Mouse (Mus musculus) adrenal gland, adult 8-10 months (tissue): ENCODE data around the gene Esr2. TPM values are rescaled to one million over a fixed set of nuclear protein-coding genes. Genes with fewer than 3 reads are reported as not detected.
"Not testable (repeated sequence)": the region's sequence is repeated elsewhere in the genome, so short reads cannot be mapped to it uniquely, and the experiment has no call there.

ENCODE experiments used
- DNase-seq: peaks from one replicate; pipeline ENCODE4 v3.0.0; 2022
- total RNA-seq, 4 experiments: library from RNA; stranded (reverse); gene quantifications; 2 replicates each; pipeline ENCODE4 v1.2.4; 2022

Gene Esr2
- total RNA-seq, 4 experiments from 2014 or later: 0.11 to 0.75 (median 0.45) TPM; not detected in 1

- not testable (repeated sequence) for DNase-seq
These were observed 24.7 kb downstream of the Esr2 start for GRCm38 (mm10) chr12:76152389-76152788.

- DNase-seq: no peak
These were observed 40.4 kb downstream of the Esr2 start for GRCm38 (mm10) chr12:76136701-76137100.

- not testable (repeated sequence) for DNase-seq
These were observed 44.0 kb downstream of the Esr2 start for GRCm38 (mm10) chr12:76133081-76133480.

- no peak for DNase-seq
These were observed 44.5 kb downstream of the Esr2 start for GRCm38 (mm10) chr12:76132591-76132990.

- no peak for DNase-seq
These were observed 46.2 kb downstream of the Esr2 start for GRCm38 (mm10) chr12:76130891-76131290.

- no peak for DNase-seq
These were observed 46.8 kb downstream of the Esr2 start for GRCm38 (mm10) chr12:76130281-76130680.

GRCm38 (mm10) chr12:76128831-76129230, 48.2 kb downstream of the Esr2 start:
- DNase-seq: no peak

- no peak for DNase-seq
These were observed 48.8 kb downstream of the Esr2 start for GRCm38 (mm10) chr12:76128306-76128705.

- no peak for DNase-seq
These were observed 53.8 kb downstream of the Esr2 start for GRCm38 (mm10) chr12:76123223-76123622.

GRCm38 (mm10) chr12:76117632-76118153, 59.4 kb downstream of the Esr2 start:
- DNase-seq: peak; percentile 46

- DNase-seq: no peak
These were observed 60.5 kb downstream of the Esr2 start for GRCm38 (mm10) chr12:76116577-76116976.

GRCm38 (mm10) chr12:76111046-76111445, 66.0 kb downstream of the Esr2 start:
- no peak for DNase-seq

- DNase-seq: no peak
These were observed 67.2 kb downstream of the Esr2 start for GRCm38 (mm10) chr12:76109646-76110405.

GRCm38 (mm10) chr12:76104596-76105351, 72.3 kb downstream of the Esr2 start:
- DNase-seq: no peak

GRCm38 (mm10) chr12:76102621-76103020, 74.4 kb downstream of the Esr2 start:
- DNase-seq: no peak

GRCm38 (mm10) chr12:76095117-76096035, 81.7 kb downstream of the Esr2 start:
- DNase-seq: no peak

GRCm38 (mm10) chr12:76093613-76094588, 83.2 kb downstream of the Esr2 start:
- no peak for DNase-seq

GRCm38 (mm10) chr12:76092789-76093466, 84.1 kb downstream of the Esr2 start:
- no peak for DNase-seq

- DNase-seq: no peak
These were observed 90.0 kb downstream of the Esr2 start for GRCm38 (mm10) chr12:76087025-76087424.
